Mouse (Mus musculus): ENCODE data around the gene Spg11.

Gene Spg11

DNA sequence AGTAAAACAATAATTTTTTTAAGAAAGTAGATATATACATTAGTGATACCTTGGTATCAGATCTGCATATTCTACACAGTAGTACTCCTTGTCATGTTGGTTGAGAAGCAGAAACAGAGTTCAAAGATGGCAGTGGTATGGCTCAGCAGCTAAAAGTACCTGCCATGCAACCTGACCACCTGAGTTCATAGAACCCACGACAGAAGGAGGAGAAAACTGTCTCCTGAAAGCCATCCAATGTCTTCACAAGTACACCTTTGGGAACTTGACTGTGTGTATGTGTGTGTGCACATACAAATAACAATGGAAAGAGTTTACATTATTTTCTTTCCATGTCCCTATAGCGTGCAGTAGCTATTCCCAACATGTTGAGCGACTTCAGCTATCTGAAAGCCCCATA, 31.5 kb upstream of the Spg11 start:
- CTCF ChIA-PET = no interaction called here
- POLR2A ChIA-PET = interaction anchor here in 3 of 4 experiments (0.5 to 10.4 kb wide), 10 partner anchors 9 to 223 kb away, joined by 3 to 137 read pairs (median 4); partner anchors contain the start of gene Spg11 (in 3 of the 3)

DNA sequence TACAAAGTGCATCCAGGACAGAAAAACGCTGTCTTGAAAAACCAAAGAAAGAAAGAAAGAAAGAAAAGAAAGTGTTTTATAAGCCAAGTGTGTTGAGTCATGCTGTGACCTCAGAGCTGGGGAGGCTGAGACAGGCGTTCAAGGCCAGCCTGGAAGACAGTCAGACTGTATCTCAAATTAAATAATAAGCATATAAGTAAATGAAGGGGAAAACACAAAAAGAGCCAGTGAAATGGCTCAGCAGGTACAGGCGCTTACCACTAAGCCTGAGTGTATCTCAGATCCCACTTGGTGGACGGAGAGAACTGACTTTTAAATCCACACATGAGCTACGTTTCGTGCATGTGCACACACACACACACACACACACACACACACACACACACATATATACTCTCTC, 31.1 kb upstream of the Spg11 start:
- CTCF ChIA-PET = no interaction called here
- POLR2A ChIA-PET = interaction anchor here in 3 of 4 experiments (1.2 to 10.4 kb wide), 10 partner anchors 8 to 120 kb away, joined by 3 to 137 read pairs (median 6); partner anchors contain the start of gene Spg11 (in 2 of the 3)

DNA sequence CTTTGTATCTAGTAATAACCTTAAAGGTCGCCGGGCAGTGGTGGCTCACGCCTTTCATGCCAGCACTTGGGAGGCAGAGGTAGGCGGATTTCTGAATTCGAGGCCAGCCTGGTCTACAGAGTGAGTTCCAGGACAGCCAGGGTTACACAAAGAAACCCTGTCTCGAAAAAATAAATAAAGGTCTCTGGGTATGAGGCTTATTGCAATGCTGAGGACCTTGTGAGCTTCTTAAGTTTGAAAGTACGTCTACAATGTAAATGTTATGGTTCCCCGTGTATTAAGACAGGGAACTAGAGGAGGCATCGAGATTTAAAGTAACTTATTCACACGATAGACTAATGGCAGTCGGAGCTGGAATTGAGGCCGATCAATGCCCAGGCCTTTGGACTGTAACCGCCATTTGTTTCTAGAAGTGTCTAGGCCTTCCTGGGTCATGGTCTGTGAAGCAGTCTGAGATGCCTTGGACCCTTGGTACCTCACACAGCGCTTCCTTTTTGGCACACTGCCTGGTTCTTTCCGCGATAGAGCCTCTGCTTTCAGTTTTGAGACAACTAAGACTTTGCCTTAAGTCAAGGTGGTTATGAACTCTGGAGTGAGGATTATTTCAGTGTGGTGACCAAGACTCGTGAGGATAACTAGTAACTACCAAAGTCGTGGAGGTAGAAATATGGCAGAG, 30.2 kb upstream of the Spg11 start:
- POLR2A ChIA-PET = interaction anchor here (0.6 to 10.4 kb wide), 64 partner anchors 8 to 1008 kb away, joined by 3 to 137 read pairs (median 5); partner anchors contain the start of genes Spg11 (in 3 of the 4), Adal (in 1 of the 4), Duoxa1 (in 1 of the 4) and Lcmt2 (in 1 of the 4)
- CTCF ChIA-PET = no interaction called here

- ChIA-PET CTCF (interaction anchor here in 1 of 4 experiments (0.6 kb wide), 2 partner anchors 16 to 518 kb away, joined by 3 to 5 read pairs; no protein-coding TSS in a partner anchor), POLR2A (interaction anchor here (0.5 to 10.4 kb wide), 73 partner anchors 9 to 1007 kb away, joined by 3 to 137 read pairs (median 4); partner anchors contain the start of genes Spg11 (in 3 of the 4), Adal (in 1 of the 4), Duoxa1 (in 1 of the 4) and Lcmt2 (in 1 of the 4))
Measured at GRCm38 (mm10) chr2:122147508-122148241, 29.5 kb upstream of the Spg11 start, which contains the start of gene B2m. Gene B2m (plus strand): TSS chr2:122147686.

GRCm38 (mm10) chr2:122146687-122147086, 28.5 kb upstream of the Spg11 start:
- ChIA-PET POLR2A (interaction anchor here in 3 of 4 experiments (0.9 to 10.4 kb wide), 23 partner anchors 8 to 188 kb away, joined by 3 to 137 read pairs (median 8); partner anchors contain the start of genes Spg11 (in 2 of the 3) and Trim69 (in 1 of the 3)), CTCF (no interaction called here)

DNA sequence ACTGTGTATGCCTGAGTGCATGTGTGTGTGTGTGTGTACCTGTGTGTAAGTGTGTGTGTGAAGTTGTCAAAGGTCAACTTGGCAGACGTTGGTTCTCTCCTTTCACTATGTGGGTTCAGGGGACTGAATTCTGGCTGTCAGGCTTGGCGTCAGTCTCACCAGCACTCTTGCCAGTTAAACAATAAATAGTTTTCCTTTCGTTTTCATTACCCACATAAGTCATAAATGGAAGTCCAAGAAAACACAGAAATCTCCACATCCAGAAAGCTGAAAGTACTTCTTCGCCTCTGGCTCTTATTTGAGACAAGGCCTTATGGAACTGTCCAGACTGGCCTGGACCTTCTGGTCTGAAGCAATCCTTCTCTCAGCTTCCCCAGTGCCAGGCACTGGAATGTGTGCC, 27.6 kb upstream of the Spg11 start:
- ChIA-PET CTCF (no interaction called here), POLR2A (interaction anchor here in 2 of 4 experiments (0.9 to 10.4 kb wide), 3 partner anchors 19 to 28 kb away, joined by 4 to 137 read pairs (median 21); partner anchors contain the start of gene Spg11 (in 2 of the 2))

DNA sequence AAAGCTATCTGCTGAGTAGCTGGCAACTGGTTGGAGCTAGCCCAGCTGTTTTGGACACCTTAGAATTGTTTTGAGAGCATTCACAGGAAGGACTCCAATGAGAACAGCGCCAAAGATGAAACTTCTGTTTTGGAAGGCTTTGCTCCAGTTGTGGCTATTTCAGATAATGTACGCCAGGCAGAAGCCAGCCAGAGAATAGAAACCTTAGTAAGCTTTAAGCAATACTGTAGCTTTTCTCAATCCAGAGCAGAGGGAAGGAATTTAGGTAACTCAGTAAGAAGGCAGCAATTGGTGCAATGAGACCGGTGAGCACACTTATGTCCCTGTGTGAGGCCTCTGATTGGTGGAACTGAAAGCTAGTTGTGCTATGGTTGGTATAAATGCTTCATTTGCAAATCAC, 24.9 kb upstream of the Spg11 start:
- CTCF ChIA-PET = no interaction called here
- POLR2A ChIA-PET = interaction anchor here in 3 of 4 experiments (0.5 to 10.4 kb wide), 12 partner anchors 10 to 731 kb away, joined by 3 to 137 read pairs (median 4); partner anchors contain the start of gene Spg11 (in 2 of the 3)

DNA sequence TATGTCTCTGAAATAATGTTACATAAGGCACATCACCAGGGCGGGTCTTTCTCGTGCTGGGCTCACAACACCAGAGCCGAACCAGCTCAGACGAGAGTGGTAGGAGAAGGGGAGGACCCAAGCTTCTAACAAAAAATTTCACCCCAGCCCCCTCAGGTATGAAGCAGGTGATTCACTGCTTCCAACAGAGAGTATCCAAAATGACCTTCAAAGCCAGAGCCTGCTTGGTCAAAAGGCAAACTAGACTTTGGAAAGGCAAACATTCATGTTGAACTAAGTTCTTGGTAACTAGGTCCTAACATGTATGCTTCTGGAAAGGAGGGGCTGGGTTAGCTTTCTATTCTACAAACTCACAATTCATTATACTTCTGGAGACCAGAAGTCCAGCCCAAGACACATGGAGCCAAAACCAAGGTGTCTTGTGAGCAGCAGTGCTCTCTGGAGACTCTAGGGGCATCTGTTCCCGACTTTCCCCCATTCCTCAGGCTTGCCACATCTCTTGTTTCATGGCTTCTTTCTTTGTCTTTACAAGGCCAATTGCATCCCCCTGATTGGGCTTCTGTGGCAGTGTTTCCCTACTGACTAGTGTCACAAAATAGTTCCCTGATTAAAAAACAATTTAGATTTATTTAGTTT, 23.3 kb upstream of the Spg11 start:
- POLR2A ChIA-PET = interaction anchor here in 2 of 4 experiments (0.6 to 4.3 kb wide), 6 partner anchors 9 to 80 kb away, joined by 3 to 24 read pairs (median 4); partner anchors contain the start of gene Spg11 (in 1 of the 2)

GRCm38 (mm10) chr2:122140815-122141214, 22.6 kb upstream of the Spg11 start:
- ChIA-PET CTCF (no interaction called here), POLR2A (interaction anchor here in 3 of 4 experiments (0.5 to 4.3 kb wide), 7 partner anchors 9 to 79 kb away, joined by 3 to 24 read pairs (median 3); partner anchors contain the start of gene Spg11 (in 1 of the 3))

More for the DNA sequence above, 23.3 kb upstream of the Spg11 start:
- CTCF ChIA-PET = no interaction called here

GRCm38 (mm10) chr2:122137839-122138465, 19.8 kb upstream of the Spg11 start:
- ChIA-PET CTCF (interaction anchor here in 1 of 4 experiments (0.6 kb wide), 1 partner anchor 491 kb away, joined by 3 read pairs; no protein-coding TSS in a partner anchor), POLR2A (interaction anchor here in 3 of 4 experiments (0.7 to 4.6 kb wide), 11 partner anchors 10 to 41 kb away, joined by 3 to 27 read pairs (median 6); partner anchors contain the start of genes B2m (in 2 of the 3) and Spg11 (in 2 of the 3))

- ChIA-PET POLR2A (interaction anchor here in 2 of 4 experiments (0.8 to 14.0 kb wide), 4 partner anchors 8 to 15 kb away, joined by 3 to 137 read pairs (median 6); partner anchors contain the start of genes B2m (in 2 of the 2) and Spg11 (in 1 of the 2)), CTCF (no interaction called here)
Measured at GRCm38 (mm10) chr2:122132618-122133017, 14.4 kb upstream of the Spg11 start.

DNA sequence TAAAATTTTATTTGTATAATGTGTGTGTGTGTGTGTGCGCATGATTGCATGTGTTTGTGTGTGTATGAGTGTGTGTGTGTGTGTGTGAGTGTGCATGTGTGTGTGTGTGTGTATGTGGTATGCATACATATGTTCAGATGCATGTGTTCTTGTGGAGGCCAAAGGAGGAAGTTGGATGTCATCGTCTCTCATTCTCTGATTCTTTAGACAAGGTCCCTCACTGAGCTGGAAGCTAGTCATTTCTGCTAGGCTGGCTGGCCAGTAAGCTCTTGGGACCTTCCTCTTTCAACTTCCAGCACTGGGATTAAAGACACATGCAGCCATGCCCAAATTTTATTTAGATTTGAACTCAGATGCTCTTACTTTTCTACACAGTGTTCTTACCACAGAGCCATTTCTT, 13.9 kb upstream of the Spg11 start:
- POLR2A ChIA-PET = interaction anchor here in 3 of 4 experiments (0.7 to 14.0 kb wide), 9 partner anchors 9 to 327 kb away, joined by 3 to 137 read pairs (median 3); partner anchors contain the start of genes Spg11 (in 3 of the 3) and B2m (in 2 of the 3)
- CTCF ChIA-PET = no interaction called here

DNA sequence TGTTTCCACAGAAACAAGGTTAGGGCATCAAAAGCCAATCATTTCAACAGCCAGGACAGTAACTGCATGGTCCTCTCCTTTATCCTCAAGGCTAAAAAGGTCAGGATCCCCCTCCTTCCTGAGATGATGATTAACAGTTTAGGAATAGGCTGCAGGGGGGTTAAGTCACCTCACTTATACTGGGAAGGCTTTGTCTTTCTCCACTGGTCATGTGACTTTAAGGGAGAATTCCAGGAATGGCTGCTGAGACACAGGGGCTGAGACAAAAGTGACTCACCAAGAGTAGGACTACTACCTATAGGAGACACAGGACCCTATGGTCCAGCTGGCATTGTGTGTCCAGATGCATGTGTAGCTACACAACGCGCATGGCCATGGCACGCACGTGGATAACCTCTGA, 9.4 kb upstream of the Spg11 start:
- POLR2A ChIA-PET = interaction anchor here in 2 of 4 experiments (0.8 to 14.0 kb wide), 11 partner anchors 9 to 238 kb away, joined by 3 to 137 read pairs (median 3); partner anchors contain the start of genes B2m (in 2 of the 2) and Spg11 (in 2 of the 2)
- CTCF ChIA-PET = no interaction called here

- ChIA-PET POLR2A (interaction anchor here (0.5 to 14.0 kb wide), 33 partner anchors 8 to 678 kb away, joined by 3 to 137 read pairs (median 6); partner anchors contain the start of genes B2m (in 3 of the 4), Spg11 (in 3 of the 4), Serf2 (in 2 of the 4) and Casc4 (in 1 of the 4)), CTCF (no interaction called here)
Measured at GRCm38 (mm10) chr2:122126765-122127347, 8.7 kb upstream of the Spg11 start.

DNA sequence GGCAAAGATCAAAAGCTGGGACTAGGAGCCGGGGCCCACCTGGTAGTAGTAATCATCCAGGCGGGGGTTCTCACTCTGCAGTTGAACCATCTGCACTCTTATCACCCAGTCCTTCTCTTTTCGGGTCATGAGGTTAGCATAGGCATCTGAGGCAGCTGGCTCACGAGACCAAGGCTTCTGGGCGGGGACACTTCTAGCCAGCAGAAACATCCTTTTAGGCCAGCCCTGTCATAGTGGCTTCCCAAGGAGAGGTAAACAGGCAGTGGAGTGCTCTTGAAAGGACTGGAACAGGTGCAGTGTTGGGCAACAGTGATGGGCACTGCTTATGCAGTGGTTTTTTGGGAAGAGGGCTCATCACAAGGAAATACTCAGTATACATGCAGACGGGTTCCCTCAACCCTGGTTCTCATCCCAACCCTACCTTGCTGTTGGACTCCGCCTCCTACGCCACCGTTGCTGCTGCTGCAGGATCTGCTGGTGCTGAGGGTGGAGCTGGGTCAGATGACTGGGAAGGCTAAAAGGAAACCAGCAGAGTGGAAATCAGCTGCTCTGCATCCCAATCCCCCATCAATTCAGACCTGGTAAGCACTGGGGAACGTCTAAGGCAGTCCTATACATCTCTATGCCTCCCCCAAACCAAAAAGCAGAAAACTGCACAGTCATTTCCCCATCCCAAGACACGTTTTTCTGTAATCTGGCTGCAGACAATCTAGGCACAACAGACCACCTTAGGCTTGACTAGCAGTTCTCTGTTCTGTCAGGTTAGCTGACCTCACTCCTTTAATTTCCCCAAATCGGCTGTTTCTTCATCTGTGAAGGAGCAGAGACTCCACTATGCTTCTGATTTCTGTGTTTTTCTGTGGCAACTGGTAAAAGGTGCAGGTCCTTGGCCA, 7.7 kb upstream of the Spg11 start:
- ChIA-PET CTCF (interaction anchor here in 1 of 4 experiments (0.5 to 0.6 kb wide), 2 partner anchors 186 to 227 kb away, joined by 3 read pairs; no protein-coding TSS in a partner anchor), POLR2A (interaction anchor here in 3 of 4 experiments (0.5 to 14.0 kb wide), 60 partner anchors 7 to 677 kb away, joined by 3 to 137 read pairs (median 5); partner anchors contain the start of genes B2m (in 3 of the 3), Spg11 (in 3 of the 3), Trim69 (in 2 of the 3) and Casc4 (in 1 of the 3))

DNA sequence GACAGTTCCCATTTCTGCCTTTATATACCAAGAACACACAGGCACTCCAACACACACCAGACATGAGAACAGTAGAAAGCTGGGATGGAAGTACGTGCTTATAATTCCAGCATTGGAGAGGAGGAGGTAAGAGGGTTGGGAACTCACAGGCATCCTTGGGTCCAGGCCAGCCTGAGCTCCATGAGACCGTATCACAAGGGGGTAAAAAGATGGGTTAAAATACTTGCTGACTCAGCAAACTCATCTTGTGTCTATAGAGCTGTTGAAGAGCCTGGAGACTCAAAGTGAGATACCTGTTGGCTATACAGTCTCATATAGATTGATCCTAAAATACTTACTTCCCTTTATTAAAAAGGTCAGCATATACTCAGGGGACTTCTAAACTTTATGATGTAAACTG, 1.3 kb downstream of the Spg11 start:
- POLR2A ChIA-PET = interaction anchor here in 3 of 4 experiments (0.5 to 5.1 kb wide), 7 partner anchors 8 to 30 kb away, joined by 3 to 33 read pairs (median 4); partner anchors contain the start of gene B2m (in 1 of the 3)
- CTCF ChIA-PET = no interaction called here
